Mouse (Mus musculus): ENCODE measurements around the gene Cntrl. TPM values are rescaled to one million over a fixed set of nuclear protein-coding genes. Genes with fewer than 3 reads are reported as not detected.

The Cntrl gene
- polyA plus RNA-seq, 1 experiment from 2014 or later: 22.7 TPM

DNA sequence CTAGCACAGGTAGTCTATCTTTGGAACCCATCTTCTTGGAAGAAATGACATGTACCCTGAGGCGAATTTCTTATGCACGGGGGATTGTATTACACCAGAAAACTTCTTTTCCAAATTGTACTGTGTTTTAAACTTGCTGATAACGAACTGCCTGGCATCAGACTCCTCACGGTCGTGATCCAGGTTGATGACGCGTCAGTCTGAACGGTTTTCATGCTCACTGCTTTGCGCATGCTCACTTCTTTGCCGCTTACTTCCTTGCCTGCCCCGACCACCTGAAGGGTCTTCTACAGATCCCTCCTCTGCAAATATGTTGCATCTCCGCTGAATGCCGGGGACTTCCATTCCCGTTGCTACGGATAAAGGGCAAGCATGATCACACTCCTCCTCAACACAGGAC, 115.0 kb downstream of the Cntrl start:
- H3K4me2 ChIP-seq: no peak overlapping the region
- no peak overlapping the region for H3K27ac ChIP-seq (ENCODE audit: low read depth, low read length)
- H3K36me3 ChIP-seq (ENCODE audit: control insufficient read depth, insufficient read depth, low read length): no peaks in the 10 kb centered on the region
- no peak overlapping the region for H3K4me3 ChIP-seq (ENCODE audit: low read depth, low read length)
- no peaks in the 10 kb centered on the region for H3K27me3 ChIP-seq (replicated peaks; ENCODE audit: control insufficient read depth, insufficient read depth, low read length)
- no peak overlapping the region for H3K9ac ChIP-seq (ENCODE audit: low read depth, low read length)
- H3K9me3 ChIP-seq (ENCODE audit: control insufficient read depth, low read length): no peaks in the 10 kb centered on the region
- DNase-seq (ENCODE audit: low spot score): no peak
- 86% methylated on average over 15 of the region's 15 CpGs for WGBS
- H3K4me1 ChIP-seq (replicated peaks; ENCODE audit: control insufficient read depth, insufficient read depth, low read length): no peaks in the 10 kb centered on the region
- no peak for ATAC-seq (replicated peaks; ENCODE audit: low FRiP score)

DNA sequence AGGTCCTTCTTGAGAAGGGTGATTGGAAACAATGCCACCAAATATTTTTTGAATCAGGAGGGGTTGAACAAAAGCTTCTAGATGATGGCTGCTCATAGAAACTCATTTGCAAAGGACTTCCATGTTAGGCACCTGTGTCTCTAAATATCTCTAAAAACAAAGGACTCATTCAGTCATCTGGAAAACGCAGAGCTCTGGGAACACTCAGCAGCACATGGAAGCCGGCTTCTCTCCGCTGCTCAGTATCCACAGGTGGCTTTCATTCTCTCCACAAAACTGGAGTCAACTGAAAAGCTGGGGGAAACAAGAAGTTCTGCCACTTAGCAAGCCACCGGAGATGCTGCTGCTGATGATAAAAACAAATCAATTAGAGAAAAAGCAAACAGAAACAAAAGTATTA, 118.9 kb downstream of the Cntrl start:
- H3K9ac ChIP-seq (ENCODE audit: low read depth, low read length): no peak overlapping the region
- no peak for ATAC-seq (replicated peaks; ENCODE audit: low FRiP score)
- peaks cover 3% of the 10 kb centered on the region; the same call in 1 of the 2 replicates for H3K4me1 ChIP-seq (replicated peaks; ENCODE audit: control insufficient read depth, insufficient read depth, low read length)
- no peak overlapping the region for H3K27ac ChIP-seq (ENCODE audit: low read depth, low read length)
- no peak overlapping the region for H3K4me2 ChIP-seq
- no peaks in the 10 kb centered on the region for H3K36me3 ChIP-seq (ENCODE audit: control insufficient read depth, insufficient read depth, low read length)
- H3K4me3 ChIP-seq (ENCODE audit: low read depth, low read length): no peak overlapping the region
- DNase-seq (ENCODE audit: low spot score): no peak
- H3K27me3 ChIP-seq (replicated peaks; ENCODE audit: control insufficient read depth, insufficient read depth, low read length): no peaks in the 10 kb centered on the region
- WGBS: 72% methylated on average over 4 of the region's 4 CpGs
- no peaks in the 10 kb centered on the region for H3K9me3 ChIP-seq (ENCODE audit: control insufficient read depth, low read length)

Other genes with a start within 250 kb of the Cntrl start
- 2.5 and 2.7 TPM in 2 replicates for gene Cutal, start 235.1 kb upstream of the Cntrl start, polyA plus RNA-seq (2014; fragmentation: Nextera tagmentation; extraction: Ambion mirVana)
- gene Psmd5, start 234.5 kb upstream of the Cntrl start, polyA plus RNA-seq (2014; fragmentation: Nextera tagmentation; extraction: Ambion mirVana): 138 and 147 TPM in 2 replicates
- 4.5 and 5.2 TPM in 2 replicates for gene Phf19, start 195.5 kb upstream of the Cntrl start, polyA plus RNA-seq (2014; fragmentation: Nextera tagmentation; extraction: Ambion mirVana)
- 0.38 TPM in 2 replicates for gene Traf1, start 147.7 kb upstream of the Cntrl start, polyA plus RNA-seq (2014; fragmentation: Nextera tagmentation; extraction: Ambion mirVana)
- gene Hc, start 48.1 kb upstream of the Cntrl start, polyA plus RNA-seq (2014; fragmentation: Nextera tagmentation; extraction: Ambion mirVana): 10.0 and 10.5 TPM in 2 replicates
- gene AI182371, start 7.9 kb upstream of the Cntrl start, polyA plus RNA-seq (2014; fragmentation: Nextera tagmentation; extraction: Ambion mirVana): 0.99 and 2.5 TPM in 2 replicates
- 192 and 201 TPM in 2 replicates for gene Rab14, start 91.6 kb downstream of the Cntrl start, polyA plus RNA-seq (2014; fragmentation: Nextera tagmentation; extraction: Ambion mirVana)
- 76.4 and 85.4 TPM in 2 replicates for gene Gsn, start 146.9 kb downstream of the Cntrl start, polyA plus RNA-seq (2014; fragmentation: Nextera tagmentation; extraction: Ambion mirVana)
- 87.7 and 97.0 TPM in 2 replicates for gene Stom, start 227.5 kb downstream of the Cntrl start, polyA plus RNA-seq (2014; fragmentation: Nextera tagmentation; extraction: Ambion mirVana)